Mouse (Mus musculus): ENCODE measurements around the gene Fsd1. TPM values are rescaled to one million over a fixed set of nuclear protein-coding genes. Genes with fewer than 3 reads are reported as not detected.

Fsd1 gene
- polyA plus RNA-seq, 1 experiment, result 130 TPM

DNA sequence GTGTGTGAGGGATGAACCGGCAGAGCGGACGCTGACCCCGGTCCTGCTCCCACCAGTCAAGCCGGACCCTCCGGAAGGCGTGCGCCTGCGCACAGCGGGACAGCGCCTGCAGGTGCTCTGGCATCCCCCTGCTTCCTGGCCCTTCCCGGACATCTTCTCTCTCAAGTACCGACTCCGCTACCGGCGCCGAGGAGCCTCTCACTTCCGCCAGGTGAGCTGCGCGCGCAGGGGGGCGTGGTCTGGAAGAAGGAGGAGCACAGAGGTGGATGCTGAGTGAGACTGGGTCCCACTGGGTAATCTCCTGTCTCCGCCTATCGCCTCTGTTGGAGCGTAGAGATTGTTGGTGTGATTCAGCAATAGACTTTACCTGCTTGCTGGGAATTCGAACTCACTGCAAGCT, 30.2 kb upstream of the Fsd1 start:
- TF ChIP-seq POLR2A (IDR thresholded peaks at IDR 0.05; ENCODE audit: borderline replicate concordance, extremely low read depth, insufficient read depth, insufficient read length, poor library complexity, severe bottlenecking), result peak; percentile 28; the same call in 1 of the 2 replicates
- TF ChIP-seq CTCF (IDR thresholded peaks at IDR 0.05; ENCODE audit: borderline replicate concordance, extremely low read depth, insufficient read depth, insufficient read length), result no peak

DNA sequence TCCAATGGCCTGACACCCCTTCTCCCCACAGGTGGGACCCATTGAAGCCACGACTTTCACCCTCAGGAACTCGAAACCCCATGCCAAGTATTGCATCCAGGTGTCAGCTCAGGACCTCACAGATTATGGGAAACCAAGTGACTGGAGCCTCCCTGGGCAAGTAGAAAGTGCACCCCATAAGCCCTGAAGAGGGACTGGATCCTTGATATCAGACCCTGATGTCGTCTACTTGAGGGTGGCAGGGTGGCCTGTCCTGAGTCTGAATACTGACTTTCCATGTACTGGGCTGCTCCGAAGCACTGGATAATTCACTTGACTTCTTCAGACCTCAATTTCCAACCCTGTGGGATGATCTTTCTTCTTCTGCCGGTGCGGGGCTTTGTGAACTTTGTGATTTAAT, 29.7 kb upstream of the Fsd1 start:
- DNase-seq (ENCODE audit: low read depth), result no peak
- TF ChIP-seq POLR2A (IDR thresholded peaks at IDR 0.05; ENCODE audit: borderline replicate concordance, extremely low read depth, insufficient read depth, insufficient read length, poor library complexity, severe bottlenecking), result no peak
- no peak for TF ChIP-seq CTCF (IDR thresholded peaks at IDR 0.05; ENCODE audit: borderline replicate concordance, extremely low read depth, insufficient read depth, insufficient read length)

More for the DNA sequence above, 30.2 kb upstream of the Fsd1 start:
- DNase-seq (ENCODE audit: low read depth), result peak; percentile 93

DNA sequence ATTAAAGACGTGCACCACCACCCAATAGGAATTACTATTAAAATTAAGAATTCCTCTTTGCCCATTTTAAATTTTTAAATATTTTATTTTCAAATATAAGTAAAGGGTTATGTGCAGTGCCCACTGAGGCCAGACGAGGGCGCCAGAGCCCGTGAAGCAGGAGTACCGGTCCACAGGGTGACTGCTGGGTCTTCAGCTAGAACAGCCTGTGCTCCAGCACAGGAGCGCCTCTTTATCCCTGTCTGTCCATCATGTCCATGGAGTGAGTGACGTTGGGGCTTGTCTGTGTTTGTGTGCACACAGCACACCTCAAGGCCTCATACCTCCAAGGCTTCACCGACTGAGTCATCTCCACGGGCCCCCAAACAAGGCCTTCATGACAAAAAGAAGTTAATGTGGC, 29.1 kb upstream of the Fsd1 start:
- peak; percentile 83 for DNase-seq (ENCODE audit: low read depth)
- TF ChIP-seq POLR2A (IDR thresholded peaks at IDR 0.05; ENCODE audit: borderline replicate concordance, extremely low read depth, insufficient read depth, insufficient read length, poor library complexity, severe bottlenecking), result no peak
- peak; percentile 89 for TF ChIP-seq CTCF (IDR thresholded peaks at IDR 0.05; ENCODE audit: borderline replicate concordance, extremely low read depth, insufficient read depth, insufficient read length)

DNA sequence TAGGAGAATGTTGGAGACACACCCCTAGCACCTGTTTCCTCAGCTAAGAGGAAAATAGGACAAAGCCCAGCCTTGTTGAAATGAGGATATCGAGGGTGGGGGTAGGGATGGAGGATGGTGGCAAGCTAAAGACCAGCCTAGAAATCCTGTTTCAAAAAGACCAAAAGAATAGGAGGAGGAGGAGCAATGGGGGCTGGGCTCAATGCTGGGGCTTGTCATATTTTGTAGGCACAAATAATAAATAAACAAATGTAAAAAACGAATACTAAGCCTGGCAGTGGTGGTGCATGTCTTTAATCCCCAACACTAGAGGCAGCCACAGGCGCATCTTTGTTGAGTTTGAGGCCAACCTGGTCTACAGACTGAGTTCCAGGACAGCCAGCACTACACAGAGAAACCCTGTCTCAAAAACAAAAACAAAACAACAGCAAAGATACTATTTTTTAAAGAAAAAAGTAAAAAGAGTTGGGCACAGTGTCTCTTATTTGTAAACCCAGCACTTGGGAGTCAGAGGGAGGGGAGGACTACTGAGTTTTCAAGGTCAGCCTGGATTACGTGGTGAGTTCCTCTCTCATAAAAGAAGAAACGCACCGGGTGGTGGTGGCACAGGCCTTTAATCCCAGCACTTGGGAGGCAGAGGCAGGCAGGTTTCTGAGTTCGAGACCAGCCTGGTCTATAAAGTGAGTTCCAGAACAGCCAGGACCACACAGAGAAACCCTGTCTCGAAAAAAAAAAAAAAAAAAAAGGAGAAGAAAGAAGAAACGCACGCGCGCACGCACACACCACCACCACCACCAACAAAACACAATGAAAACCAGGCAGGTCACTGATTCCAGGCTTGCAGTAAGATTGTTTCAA, 28.4 kb upstream of the Fsd1 start:
- TF ChIP-seq POLR2A (IDR thresholded peaks at IDR 0.05; ENCODE audit: borderline replicate concordance, extremely low read depth, insufficient read depth, insufficient read length, poor library complexity, severe bottlenecking) (no peak), CTCF (IDR thresholded peaks at IDR 0.05; ENCODE audit: borderline replicate concordance, extremely low read depth, insufficient read depth, insufficient read length) (no peak)
- no peak for DNase-seq (ENCODE audit: low read depth)

DNA sequence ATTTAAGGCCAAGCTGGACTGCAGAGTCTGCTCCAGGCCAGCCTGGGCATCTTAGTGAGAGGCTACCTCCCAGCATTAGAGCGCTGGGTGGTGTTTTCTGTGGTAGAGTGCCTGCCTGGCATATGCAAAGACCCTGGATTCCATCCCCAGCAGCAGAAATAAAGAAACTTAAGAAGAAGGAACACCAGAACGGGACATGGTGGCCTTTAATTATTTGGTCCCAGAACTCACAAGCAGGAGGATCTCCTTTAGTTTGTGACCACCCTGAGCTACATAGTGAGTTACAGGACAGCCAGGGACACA, 27.8 kb upstream of the Fsd1 start:
- no peak for TF ChIP-seq POLR2A (IDR thresholded peaks at IDR 0.05; ENCODE audit: borderline replicate concordance, extremely low read depth, insufficient read depth, insufficient read length, poor library complexity, severe bottlenecking)
- no peak for TF ChIP-seq CTCF (IDR thresholded peaks at IDR 0.05; ENCODE audit: borderline replicate concordance, extremely low read depth, insufficient read depth, insufficient read length)
- no peak for DNase-seq (ENCODE audit: low read depth)

DNA sequence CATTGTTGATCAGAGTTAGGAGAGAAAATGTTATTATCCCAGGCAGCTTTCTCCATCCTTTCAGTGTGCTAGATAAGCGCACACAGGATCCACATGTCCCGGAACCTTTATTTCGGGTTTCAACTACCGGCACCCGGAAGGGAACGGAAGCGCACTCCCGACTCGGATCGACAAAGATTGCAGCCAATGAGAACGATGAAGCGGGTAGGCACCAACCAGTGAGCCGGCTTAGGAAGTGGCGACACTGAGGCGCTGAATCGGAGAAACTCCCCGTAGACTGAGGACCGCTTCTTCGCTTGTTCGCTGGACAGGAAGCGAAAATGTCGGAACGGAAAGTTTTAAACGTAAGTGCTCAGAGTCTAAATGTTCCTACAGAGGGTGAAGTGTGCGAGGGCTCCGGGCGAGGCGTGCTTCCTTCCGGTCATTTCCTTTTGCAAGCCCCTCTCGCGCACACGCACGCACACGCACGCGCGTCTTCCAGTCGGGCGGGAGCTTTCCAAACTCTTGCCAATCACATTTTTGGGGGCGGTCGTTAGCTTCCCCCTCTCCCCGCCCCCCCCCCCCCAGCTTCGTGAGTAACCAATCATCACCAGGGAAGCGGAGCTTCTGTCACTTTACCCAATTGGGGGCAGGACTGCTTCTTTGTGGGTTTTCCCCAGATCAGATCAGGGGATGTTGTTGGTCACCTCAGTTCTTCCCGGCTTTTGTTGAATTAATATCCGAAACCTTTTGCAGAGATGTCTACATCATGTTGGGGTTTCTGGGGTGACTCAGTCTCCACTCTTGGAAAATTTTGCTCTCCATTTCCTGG, 27.2 kb upstream of the Fsd1 start, which contains the start of gene Yju2:
TSS of gene Yju2 (plus strand) at position 182 of the 811 bp plus-strand sequence.
- peak; percentile 99 for DNase-seq (ENCODE audit: low read depth)
- no peak for TF ChIP-seq CTCF (IDR thresholded peaks at IDR 0.05; ENCODE audit: borderline replicate concordance, extremely low read depth, insufficient read depth, insufficient read length)
- TF ChIP-seq POLR2A (IDR thresholded peaks at IDR 0.05; ENCODE audit: borderline replicate concordance, extremely low read depth, insufficient read depth, insufficient read length, poor library complexity, severe bottlenecking), result peak; percentile 37; the same call in 1 of the 2 replicates

DNA sequence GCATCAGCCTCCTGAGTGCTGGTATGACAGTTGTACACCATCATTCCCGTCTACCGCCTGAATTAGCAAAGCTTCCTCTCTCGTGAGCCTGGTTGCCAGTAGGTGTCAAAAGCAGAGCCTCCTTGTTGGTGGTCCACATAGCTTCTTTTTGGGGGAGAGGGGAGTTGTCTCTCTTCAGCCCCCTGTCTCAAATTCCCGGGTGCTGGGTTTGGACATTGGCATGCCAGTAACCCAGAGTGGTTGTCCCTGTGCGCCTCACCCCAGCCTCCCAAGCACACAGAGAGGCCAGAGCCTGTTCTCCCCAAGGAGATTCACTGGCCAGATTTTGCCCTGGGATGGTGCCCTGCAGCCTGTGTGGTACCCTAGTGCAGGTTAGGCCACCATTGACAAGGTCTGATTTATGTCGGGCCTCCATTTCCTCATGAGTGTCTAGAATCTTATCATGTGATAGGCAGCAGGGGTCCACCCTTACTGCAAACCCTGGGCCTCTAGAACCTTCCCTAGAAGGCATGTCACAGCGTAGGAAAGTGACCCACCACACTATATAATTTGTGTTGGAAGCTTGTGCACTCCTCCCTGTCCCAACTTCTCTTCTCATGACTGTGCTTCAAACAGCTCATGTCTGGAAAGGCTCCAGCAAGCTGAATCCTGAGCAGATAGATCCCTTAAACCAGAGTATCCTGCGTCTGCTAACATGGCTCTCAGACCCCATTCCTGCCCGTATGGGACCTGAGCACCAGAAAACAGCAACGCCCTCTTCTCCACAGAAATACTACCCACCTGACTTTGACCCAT, 26.2 kb upstream of the Fsd1 start:
- TF ChIP-seq POLR2A (IDR thresholded peaks at IDR 0.05; ENCODE audit: borderline replicate concordance, extremely low read depth, insufficient read depth, insufficient read length, poor library complexity, severe bottlenecking) (no peak), CTCF (IDR thresholded peaks at IDR 0.05; ENCODE audit: borderline replicate concordance, extremely low read depth, insufficient read depth, insufficient read length) (no peak)
- DNase-seq (ENCODE audit: low read depth), result no peak

DNA sequence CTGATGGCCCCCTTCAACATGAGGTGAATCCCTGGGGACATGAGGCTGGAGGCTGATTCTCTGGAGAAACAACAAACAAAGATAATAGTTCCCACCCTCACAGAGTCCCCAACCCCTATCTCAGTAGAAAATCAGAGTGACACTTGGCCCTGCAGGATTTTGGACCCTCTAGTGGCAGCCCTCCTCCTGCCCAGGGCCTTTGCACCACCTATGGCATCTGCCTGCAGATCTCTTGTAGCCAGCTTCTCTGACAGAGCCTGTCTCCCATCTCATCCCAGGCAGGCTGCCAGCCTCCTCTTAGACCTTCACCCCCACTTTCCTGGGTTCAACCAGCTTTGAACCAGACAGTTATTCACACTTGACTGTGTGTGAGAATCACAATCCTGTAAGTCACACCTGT, 25.5 kb upstream of the Fsd1 start:
- TF ChIP-seq POLR2A (IDR thresholded peaks at IDR 0.05; ENCODE audit: borderline replicate concordance, extremely low read depth, insufficient read depth, insufficient read length, poor library complexity, severe bottlenecking), result no peak
- no peak for TF ChIP-seq CTCF (IDR thresholded peaks at IDR 0.05; ENCODE audit: borderline replicate concordance, extremely low read depth, insufficient read depth, insufficient read length)
- no peak for DNase-seq (ENCODE audit: low read depth)

DNA sequence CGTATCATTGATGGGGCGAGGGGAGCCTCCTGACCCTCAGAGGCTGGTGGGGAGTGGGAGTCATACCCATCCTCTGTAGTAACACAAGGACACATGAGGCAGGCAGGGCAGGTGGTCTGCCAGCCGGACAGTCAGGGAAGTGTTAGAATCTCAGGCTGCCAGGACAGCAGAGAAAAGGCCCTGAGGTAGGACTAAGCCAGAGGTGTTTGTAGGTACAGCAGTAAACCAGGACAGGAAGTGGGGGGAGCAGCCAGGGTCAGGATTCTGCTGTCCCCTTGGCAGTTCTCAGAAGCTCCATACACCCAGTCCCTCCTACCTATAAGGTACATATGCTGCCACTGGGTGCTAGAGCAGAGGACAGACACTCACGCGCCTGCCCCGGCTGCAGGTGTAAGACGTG, 24.7 kb upstream of the Fsd1 start:
- no peak for DNase-seq (ENCODE audit: low read depth)
- no peak for TF ChIP-seq CTCF (IDR thresholded peaks at IDR 0.05; ENCODE audit: borderline replicate concordance, extremely low read depth, insufficient read depth, insufficient read length)
- no peak for TF ChIP-seq POLR2A (IDR thresholded peaks at IDR 0.05; ENCODE audit: borderline replicate concordance, extremely low read depth, insufficient read depth, insufficient read length, poor library complexity, severe bottlenecking)

DNA sequence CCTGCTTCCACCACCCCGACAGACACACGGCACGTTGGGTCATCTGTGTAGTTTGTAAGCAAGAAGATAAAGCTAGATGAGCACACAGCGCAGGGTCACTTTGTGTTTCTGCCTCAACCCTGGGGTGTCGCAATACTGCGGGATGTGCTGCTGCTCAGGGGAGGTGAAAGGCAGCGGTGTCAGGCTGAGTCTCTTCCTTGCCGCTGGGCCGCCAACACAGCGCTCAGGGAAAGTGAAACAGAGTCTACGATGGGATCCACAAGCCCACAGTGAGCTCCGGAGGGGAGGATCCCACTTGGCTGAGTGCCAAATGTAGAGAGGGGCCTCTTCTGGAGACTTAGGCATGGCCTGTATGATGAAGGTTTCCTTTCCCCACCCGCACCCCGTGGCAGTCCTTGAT, 23.1 kb upstream of the Fsd1 start:
- TF ChIP-seq POLR2A (IDR thresholded peaks at IDR 0.05; ENCODE audit: borderline replicate concordance, extremely low read depth, insufficient read depth, insufficient read length, poor library complexity, severe bottlenecking) (no peak), CTCF (IDR thresholded peaks at IDR 0.05; ENCODE audit: borderline replicate concordance, extremely low read depth, insufficient read depth, insufficient read length) (no peak)
- peak; percentile 38 for DNase-seq (ENCODE audit: low read depth)

DNA sequence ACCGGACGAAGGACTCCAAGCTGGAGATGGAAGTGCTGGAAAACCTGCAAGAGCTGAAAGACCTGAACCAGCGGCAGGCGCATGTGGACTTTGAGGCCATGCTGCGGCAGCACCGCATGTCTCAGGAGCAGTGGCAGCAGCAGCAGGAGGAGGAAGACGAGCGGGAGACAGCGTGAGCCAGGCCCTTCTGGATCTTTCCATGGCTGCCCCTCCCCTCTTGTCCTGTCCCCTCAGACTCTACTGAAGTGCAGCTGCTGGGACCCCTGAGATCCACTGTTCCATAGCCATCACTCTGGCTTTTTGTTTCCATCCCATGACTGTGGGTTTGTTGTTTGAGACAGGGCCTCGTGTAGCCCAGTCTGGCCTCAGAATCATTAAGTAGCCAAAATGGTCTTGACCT, 21.8 kb upstream of the Fsd1 start:
- DNase-seq (ENCODE audit: low read depth), result no peak
- TF ChIP-seq CTCF (IDR thresholded peaks at IDR 0.05; ENCODE audit: borderline replicate concordance, extremely low read depth, insufficient read depth, insufficient read length) (no peak), POLR2A (IDR thresholded peaks at IDR 0.05; ENCODE audit: borderline replicate concordance, extremely low read depth, insufficient read depth, insufficient read length, poor library complexity, severe bottlenecking) (no peak)

Data from brain, embryonic 14.5 days (tissue).